Mouse (Mus musculus): Measurements from ENCODE around the gene Rfesd. TPM values are rescaled to one million over a fixed set of nuclear protein-coding genes. Genes with fewer than 3 reads are reported as not detected.
A peak's percentile ranks its signal among the peaks of the same experiment; 100 is the strongest.

The Rfesd gene
- 230 and 231 TPM in 2 replicates for polyA plus RNA-seq (2016; fragmentation: Nextera tagmentation; extraction: Ambion mirVana)

GRCm38 (mm10) chr13:76017974-76018843 lies at the start of gene Rfesd:
Gene Rfesd, minus strand, starts transcription at chr13:76018719.
- peak within 1 kb of the TSS; percentile 89 for H3K9ac ChIP-seq
- no peaks in the 10 kb centered on the region; the same call in 1 of the 2 replicates for H3K27me3 ChIP-seq (replicated peaks)
- under 1% methylated on average over 50 of the region's 50 CpGs for WGBS (ENCODE audit: insufficient replicate concordance)
- H3K9me3 ChIP-seq (replicated peaks), result no peaks in the 10 kb centered on the region
- peaks cover 25% of the 10 kb centered on the region for H3K4me1 ChIP-seq
- H3K36me3 ChIP-seq, result peaks cover 7% of the 10 kb centered on the region
- peak within 1 kb of the TSS; percentile 73 for H3K4me3 ChIP-seq
- peak; percentile 84 for ATAC-seq
- H3K4me2 ChIP-seq, result peak within 1 kb of the TSS; percentile 73
- peak within 1 kb of the TSS; percentile 95 for H3K27ac ChIP-seq

GRCm38 (mm10) chr13:76064363-76064945 lies 45.9 kb upstream of the Rfesd start:
- 86% methylated on average over 13 of the region's 13 CpGs for WGBS (ENCODE audit: insufficient replicate concordance)
- no peak for ATAC-seq
- H3K4me1 ChIP-seq, result no peaks in the 10 kb centered on the region
- H3K4me3 ChIP-seq, result no peak overlapping the region
- H3K36me3 ChIP-seq, result peaks cover 24% of the 10 kb centered on the region
- no peak overlapping the region for H3K27ac ChIP-seq
- H3K9ac ChIP-seq, result no peak overlapping the region
- no peak overlapping the region for H3K4me2 ChIP-seq
- no peaks in the 10 kb centered on the region for H3K9me3 ChIP-seq (replicated peaks)
- no peaks in the 10 kb centered on the region for H3K27me3 ChIP-seq (replicated peaks)

- Histone ChIP-seq H3K36me3 (peaks cover 24% of the 10 kb centered on the region), H3K9ac (no peak overlapping the region), H3K4me1 (no peaks in the 10 kb centered on the region), H3K9me3 (replicated peaks) (no peaks in the 10 kb centered on the region), H3K27me3 (replicated peaks) (no peaks in the 10 kb centered on the region), H3K4me2 (no peak overlapping the region), H3K27ac (no peak overlapping the region), H3K4me3 (no peak overlapping the region)
- WGBS (ENCODE audit: insufficient replicate concordance), result 82% methylated on average over 4 of the region's 4 CpGs
- ATAC-seq, result no peak
These were observed 45.0 kb upstream of the Rfesd start for GRCm38 (mm10) chr13:76063548-76063947.

- H3K36me3 ChIP-seq, result peaks cover 24% of the 10 kb centered on the region
- no peak overlapping the region for H3K27ac ChIP-seq
- peaks cover 9% of the 10 kb centered on the region for H3K27me3 ChIP-seq (replicated peaks)
- H3K4me1 ChIP-seq, result no peaks in the 10 kb centered on the region
- no peaks in the 10 kb centered on the region for H3K9me3 ChIP-seq (replicated peaks)
- no peak overlapping the region for H3K4me3 ChIP-seq
- H3K4me2 ChIP-seq, result no peak overlapping the region
- 88% methylated on average over 3 of the region's 3 CpGs for WGBS (ENCODE audit: insufficient replicate concordance)
- no peak overlapping the region for H3K9ac ChIP-seq
- no peak for ATAC-seq
These were observed 44.0 kb upstream of the Rfesd start for GRCm38 (mm10) chr13:76062569-76062968.

GRCm38 (mm10) chr13:76062126-76062525 lies 43.6 kb upstream of the Rfesd start:
- no peak for ATAC-seq
- Histone ChIP-seq H3K27ac (no peak overlapping the region), H3K9ac (no peak overlapping the region), H3K36me3 (peaks cover 24% of the 10 kb centered on the region), H3K27me3 (replicated peaks) (peaks cover 12% of the 10 kb centered on the region), H3K4me2 (no peak overlapping the region), H3K4me1 (0 out of 2 replicates have a peak, but pooled peaks cover 3% of the 10 kb centered on the region), H3K4me3 (no peak overlapping the region), H3K9me3 (replicated peaks) (no peaks in the 10 kb centered on the region)
- WGBS (ENCODE audit: insufficient replicate concordance), result 83% methylated on average over 3 of the region's 3 CpGs

GRCm38 (mm10) chr13:76059591-76059990 lies 41.1 kb upstream of the Rfesd start:
- Histone ChIP-seq H3K9me3 (replicated peaks) (no peaks in the 10 kb centered on the region), H3K4me2 (no peak overlapping the region), H3K27ac (no peak overlapping the region), H3K4me3 (no peak overlapping the region), H3K9ac (no peak overlapping the region), H3K27me3 (replicated peaks) (peaks cover 30% of the 10 kb centered on the region), H3K36me3 (peaks cover 11% of the 10 kb centered on the region), H3K4me1 (peaks cover 26% of the 10 kb centered on the region)
- 81% methylated on average over 4 of the region's 4 CpGs for WGBS (ENCODE audit: insufficient replicate concordance)
- ATAC-seq, result no peak

GRCm38 (mm10) chr13:76057267-76058069 lies 38.9 kb upstream of the Rfesd start:
- peaks cover 39% of the 10 kb centered on the region for H3K27me3 ChIP-seq (replicated peaks)

GRCm38 (mm10) chr13:76056896-76057266 lies 38.4 kb upstream of the Rfesd start, which contains the start of gene Gpr150:
Gene Gpr150, minus strand, starts transcription at chr13:76056996.
- peak within 1 kb of the TSS; percentile 95 for H3K4me2 ChIP-seq
- ATAC-seq, result no peak
- no peaks in the 10 kb centered on the region for H3K9me3 ChIP-seq (replicated peaks)
- H3K9ac ChIP-seq, result peak within 1 kb of the TSS; percentile 77
- H3K36me3 ChIP-seq, result no peaks in the 10 kb centered on the region
- H3K4me1 ChIP-seq, result peaks cover 32% of the 10 kb centered on the region
- H3K27me3 ChIP-seq (replicated peaks), result peaks cover 39% of the 10 kb centered on the region
- peak within 1 kb of the TSS; percentile 88 for H3K27ac ChIP-seq
- peak within 1 kb of the TSS; percentile 64 for H3K4me3 ChIP-seq
- 20% methylated on average over 8 of the region's 10 CpGs for WGBS (ENCODE audit: insufficient replicate concordance)

More at GRCm38 (mm10) chr13:76057267-76058069, 38.9 kb upstream of the Rfesd start:
- Histone ChIP-seq H3K4me3 (peak overlapping the region; percentile 64), H3K4me2 (peak overlapping the region; percentile 95), H3K27ac (no peak overlapping the region), H3K9ac (no peak overlapping the region; the same call in 1 of the 2 replicates), H3K4me1 (peaks cover 32% of the 10 kb centered on the region), H3K9me3 (replicated peaks) (no peaks in the 10 kb centered on the region), H3K36me3 (peaks cover 5% of the 10 kb centered on the region; the same call in 1 of the 2 replicates)
- no peak for ATAC-seq
- 70% methylated on average over 10 of the region's 10 CpGs for WGBS (ENCODE audit: insufficient replicate concordance)

- Histone ChIP-seq H3K27me3 (replicated peaks) (peaks cover 39% of the 10 kb centered on the region), H3K36me3 (no peaks in the 10 kb centered on the region), H3K4me2 (peak overlapping the region; percentile 95), H3K27ac (peak overlapping the region; percentile 88), H3K9me3 (replicated peaks) (no peaks in the 10 kb centered on the region), H3K4me1 (peaks cover 32% of the 10 kb centered on the region), H3K9ac (peak overlapping the region; percentile 77), H3K4me3 (peak overlapping the region; percentile 64)
- ATAC-seq, result peak; percentile 79
- under 1% methylated on average over 34 of the region's 34 CpGs for WGBS (ENCODE audit: insufficient replicate concordance)
These were observed 37.8 kb upstream of the Rfesd start for GRCm38 (mm10) chr13:76056261-76056724.

- Histone ChIP-seq H3K4me1 (peaks cover 32% of the 10 kb centered on the region), H3K27me3 (replicated peaks) (peaks cover 39% of the 10 kb centered on the region), H3K4me3 (peak overlapping the region; percentile 64), H3K9me3 (replicated peaks) (no peaks in the 10 kb centered on the region), H3K9ac (peak overlapping the region; percentile 77), H3K27ac (peak overlapping the region; percentile 88), H3K36me3 (no peaks in the 10 kb centered on the region), H3K4me2 (peak overlapping the region; percentile 95)
- ATAC-seq, result peak; percentile 96
- WGBS (ENCODE audit: insufficient replicate concordance), result under 1% methylated on average over 59 of the region's 59 CpGs
These were observed 37.1 kb upstream of the Rfesd start for GRCm38 (mm10) chr13:76055391-76056232.

- no peak overlapping the region for H3K4me3 ChIP-seq
- H3K36me3 ChIP-seq, result no peaks in the 10 kb centered on the region
- no peaks in the 10 kb centered on the region for H3K4me1 ChIP-seq
- no peaks in the 10 kb centered on the region for H3K27me3 ChIP-seq (replicated peaks)
- no peak overlapping the region for H3K9ac ChIP-seq
- H3K4me2 ChIP-seq, result no peak overlapping the region
- ATAC-seq, result no peak
- no peak overlapping the region for H3K27ac ChIP-seq
- no peaks in the 10 kb centered on the region for H3K9me3 ChIP-seq (replicated peaks)
These were observed 26.5 kb upstream of the Rfesd start for GRCm38 (mm10) chr13:76044971-76045370.
